Mouse (Mus musculus) olfactory bulb, adult 2 months (tissue): ENCODE results near the gene Nxn.

Source experiments
- CTCF ChIP-seq: fragments of 200-500 bp; IDR thresholded peaks from 2 replicates; pipeline ENCODE4 v1.5.1; 2012; ENCODE audit warnings: low read depth, mild to moderate bottlenecking, low read length, moderate library complexity; ENCODE audit not compliant: insufficient read depth
- POLR2A ChIP-seq: fragments of 200-500 bp; IDR thresholded peaks from 2 replicates; pipeline ENCODE4 v1.6.1; 2012; ENCODE audit warnings: mild to moderate bottlenecking, low read depth, low read length, moderate library complexity; ENCODE audit not compliant: insufficient read depth

- TF ChIP-seq POLR2A (no peak), CTCF (no peak)
Measured at GRCm38 (mm10) chr11:76247239-76247638, 151.7 kb downstream of the Nxn start.
